Mouse (Mus musculus): ENCODE results near the gene C7. TPM values are rescaled to one million over a fixed set of nuclear protein-coding genes. Genes with fewer than 3 reads are reported as not detected.
A peak's percentile ranks its signal among the peaks of the same experiment; 100 is the strongest.

Gene C7
- polyA plus RNA-seq (2012; rRNA removed) (0.01 TPM in 1 of 2 replicates, not detected in the other), polyA plus RNA-seq (2014; fragmentation: Nextera tagmentation; extraction: Ambion mirVana) (0.06 TPM in 1 of 2 replicates, not detected in the other)

GRCm38 (mm10) chr15:5063635-5064034 is at the start of gene C7:
TSS of gene C7 (minus strand) at chr15:5063740.
- no peak for TF ChIP-seq CTCF (IDR thresholded peaks at IDR 0.05; ENCODE audit: low read depth)
- TF ChIP-seq EP300 (IDR thresholded peaks at IDR 0.05; ENCODE audit: low read depth) = no peak
- no peaks in the 10 kb centered on the region for H3K4me1 ChIP-seq (replicated peaks; ENCODE audit: control insufficient read depth in 2 of 2, insufficient read depth in 2 of 2, low read length in 1 of 2)
- no peaks in the 10 kb centered on the region for H3K9me3 ChIP-seq (ENCODE audit: control insufficient read depth, low read length)
- no peaks in the 10 kb centered on the region for H3K36me3 ChIP-seq (replicated peaks; ENCODE audit: control insufficient read depth, insufficient read depth, low read depth)
- no peak within 1 kb of the TSS for H3K4me3 ChIP-seq (ENCODE audit: insufficient read depth in 1 of 2, low read depth in 2 of 2, low read length in 2 of 2)
- no peaks in the 10 kb centered on the region for H3K27me3 ChIP-seq (ENCODE audit: control insufficient read depth, insufficient read depth, low read length)
- DNase-seq (ENCODE audit: low read depth in 3 of 3, low spot score in 3 of 3) = no peak
- H3K4me2 ChIP-seq (ENCODE audit: low read depth) = no peak within 1 kb of the TSS
- H3K9ac ChIP-seq (replicated peaks) = no peak within 1 kb of the TSS
- ATAC-seq (ENCODE audit: insufficient read depth) = no peak
- no peak within 1 kb of the TSS for H3K27ac ChIP-seq

- H3K27me3 ChIP-seq (ENCODE audit: control insufficient read depth, insufficient read depth, low read length) = peaks cover 7% of the 10 kb centered on the region
- peak overlapping the region; percentile 50; the same call in 1 of the 2 replicates for H3K27ac ChIP-seq
- H3K4me1 ChIP-seq (replicated peaks; ENCODE audit: control insufficient read depth in 2 of 2, insufficient read depth in 2 of 2, low read length in 1 of 2) = peaks cover 28 to 30% of the 10 kb centered on the region in 2 experiments
- TF ChIP-seq CTCF (IDR thresholded peaks at IDR 0.05; ENCODE audit: low read depth) (no peak), EP300 (IDR thresholded peaks at IDR 0.05; ENCODE audit: low read depth) (no peak)
- no peaks in the 10 kb centered on the region for H3K9me3 ChIP-seq (ENCODE audit: control insufficient read depth, low read length)
- WGBS (ENCODE audit: insufficient replicate concordance) = 18% methylated on average over 3 of the region's 3 CpGs
- peak overlapping the region; percentile 35 for H3K4me2 ChIP-seq (ENCODE audit: low read depth)
- peak; percentile 26 for ATAC-seq (ENCODE audit: insufficient read depth)
- H3K9ac ChIP-seq (replicated peaks) = no peak overlapping the region
- H3K4me3 ChIP-seq (ENCODE audit: insufficient read depth in 1 of 2, low read depth in 2 of 2, low read length in 2 of 2) = no peak overlapping the region
- DNase-seq (ENCODE audit: low read depth in 3 of 3, low spot score in 3 of 3) = peak in 1 of 3 experiments; percentile 31
- peaks cover 6% of the 10 kb centered on the region; the same call in 1 of the 2 replicates for H3K36me3 ChIP-seq (replicated peaks; ENCODE audit: control insufficient read depth, insufficient read depth, low read depth)
Observed at GRCm38 (mm10) chr15:5112651-5113050, 49.1 kb upstream of the C7 start.

- ATAC-seq (ENCODE audit: insufficient read depth) = no peak
- DNase-seq (ENCODE audit: low read depth in 3 of 3, low spot score in 3 of 3) = no peak
Observed at GRCm38 (mm10) chr15:5108655-5109040, 45.1 kb upstream of the C7 start.

GRCm38 (mm10) chr15:5107686-5108654 is 44.4 kb upstream of the C7 start, which contains the start of gene Card6:
TSS of gene Card6 (minus strand) at chr15:5108539.
- TF ChIP-seq CTCF (IDR thresholded peaks at IDR 0.05; ENCODE audit: low read depth) (no peak), EP300 (IDR thresholded peaks at IDR 0.05; ENCODE audit: low read depth) (no peak)
- peak within 1 kb of the TSS; percentile 57 for H3K9ac ChIP-seq (replicated peaks)
- WGBS (ENCODE audit: insufficient replicate concordance) = 6% methylated on average over 21 of the region's 21 CpGs
- peak within 1 kb of the TSS; percentile 35 to 52 for H3K4me3 ChIP-seq (ENCODE audit: insufficient read depth in 1 of 2, low read depth in 2 of 2, low read length in 2 of 2)
- no peaks in the 10 kb centered on the region for H3K36me3 ChIP-seq (replicated peaks; ENCODE audit: control insufficient read depth, insufficient read depth, low read depth)
- H3K4me1 ChIP-seq (replicated peaks; ENCODE audit: control insufficient read depth in 2 of 2, insufficient read depth in 2 of 2, low read length in 1 of 2) = peaks cover 9 to 10% of the 10 kb centered on the region in 2 experiments
- DNase-seq (ENCODE audit: low read depth in 3 of 3, low spot score in 3 of 3) (no peak), ATAC-seq (ENCODE audit: insufficient read depth) (no peak)
- peak within 1 kb of the TSS; percentile 66 for H3K4me2 ChIP-seq (ENCODE audit: low read depth)
- no peaks in the 10 kb centered on the region for H3K9me3 ChIP-seq (ENCODE audit: control insufficient read depth, low read length)
- peaks cover 7% of the 10 kb centered on the region for H3K27me3 ChIP-seq (ENCODE audit: control insufficient read depth, insufficient read depth, low read length)
- no peak within 1 kb of the TSS for H3K27ac ChIP-seq

More at GRCm38 (mm10) chr15:5108655-5109040, 45.1 kb upstream of the C7 start:
- H3K27me3 ChIP-seq (ENCODE audit: control insufficient read depth, insufficient read depth, low read length) = peaks cover 7% of the 10 kb centered on the region
- H3K4me2 ChIP-seq (ENCODE audit: low read depth) = peak overlapping the region; percentile 66
- no peak overlapping the region; a peak in 1 of 4 replicates for H3K4me3 ChIP-seq (ENCODE audit: insufficient read depth in 1 of 2, low read depth in 2 of 2, low read length in 2 of 2)
- no peak for TF ChIP-seq CTCF (IDR thresholded peaks at IDR 0.05; ENCODE audit: low read depth)
- no peak for TF ChIP-seq EP300 (IDR thresholded peaks at IDR 0.05; ENCODE audit: low read depth)
- WGBS (ENCODE audit: insufficient replicate concordance) = 34% methylated on average over 3 of the region's 3 CpGs
- H3K9me3 ChIP-seq (ENCODE audit: control insufficient read depth, low read length) = no peaks in the 10 kb centered on the region
- H3K4me1 ChIP-seq (replicated peaks; ENCODE audit: control insufficient read depth in 2 of 2, insufficient read depth in 2 of 2, low read length in 1 of 2) = peaks cover 15 to 17% of the 10 kb centered on the region in 2 experiments
- H3K27ac ChIP-seq = no peak overlapping the region
- H3K36me3 ChIP-seq (replicated peaks; ENCODE audit: control insufficient read depth, insufficient read depth, low read depth) = no peaks in the 10 kb centered on the region
- H3K9ac ChIP-seq (replicated peaks) = no peak overlapping the region

- Histone ChIP-seq H3K9me3 (ENCODE audit: control insufficient read depth, low read length) (no peaks in the 10 kb centered on the region), H3K4me2 (ENCODE audit: low read depth) (no peak overlapping the region), H3K4me3 (ENCODE audit: insufficient read depth in 1 of 2, low read depth in 2 of 2, low read length in 2 of 2) (no peak overlapping the region), H3K4me1 (replicated peaks; ENCODE audit: control insufficient read depth in 2 of 2, insufficient read depth in 2 of 2, low read length in 1 of 2) (peaks cover 0 to 3% of the 10 kb centered on the region in 2 experiments), H3K27ac (no peak overlapping the region), H3K9ac (replicated peaks) (no peak overlapping the region), H3K36me3 (replicated peaks; ENCODE audit: control insufficient read depth, insufficient read depth, low read depth) (no peaks in the 10 kb centered on the region), H3K27me3 (ENCODE audit: control insufficient read depth, insufficient read depth, low read length) (peaks cover 7% of the 10 kb centered on the region)
- WGBS (ENCODE audit: insufficient replicate concordance) = 25% methylated on average over 2 of the region's 2 CpGs
- TF ChIP-seq CTCF (IDR thresholded peaks at IDR 0.05; ENCODE audit: low read depth) (peak; percentile 41; the same call in 1 of the 2 replicates), EP300 (IDR thresholded peaks at IDR 0.05; ENCODE audit: low read depth) (no peak)
- ATAC-seq (ENCODE audit: insufficient read depth) (peak; percentile 16; the same call in 1 of the 2 replicates), DNase-seq (ENCODE audit: low read depth in 3 of 3, low spot score in 3 of 3) (no peak)
Observed at GRCm38 (mm10) chr15:5106293-5106692, 42.8 kb upstream of the C7 start.
